ENCODE assay signal across 8 mouse cellular contexts in genomic region chr19:8920073-8920736, GRCm38 (mm10). TPM values are rescaled to one million over a fixed set of nuclear protein-coding genes. Genes with fewer than 3 reads are reported as not detected.
A peak's percentile ranks its signal among the peaks of the same experiment; 100 is the strongest.
DNase-seq lines count a peak whose midpoint lies in the region; ATAC-seq and TF ChIP-seq lines count a peak whose summit lies in the region.

TSS of gene B3gat3 (plus strand) at chr19:8920374.

- no peak for TF ChIP-seq CTCF in G1E (IDR thresholded peaks at IDR 0.05; ENCODE audit: low read depth, low read length)
- TF ChIP-seq CTCF in cerebellum, adult 2 months (IDR thresholded peaks at IDR 0.05; ENCODE audit: borderline replicate concordance, insufficient read depth, low read depth, low read length), result no peak
- TF ChIP-seq CTCF in forebrain, postnatal 0 days (IDR thresholded peaks at IDR 0.05; ENCODE audit: low read depth), result no peak
- TF ChIP-seq CTCF in testis, adult 2 months (IDR thresholded peaks at IDR 0.05; ENCODE audit: control insufficient read depth, insufficient read depth, insufficient replicate concordance, low read depth, low read length), result no peak

- peak within 1 kb of the TSS; percentile 79 for H3K27ac ChIP-seq in cerebellum, adult 2 months (ENCODE audit: insufficient read depth, low read length)
- H3K27ac ChIP-seq in forebrain, postnatal 0 days (ENCODE audit: low read depth, low read length), result peak within 1 kb of the TSS; percentile 86
- H3K27ac ChIP-seq in neural tube, embryonic 14.5 days (ENCODE audit: low read depth, low read length), result peak within 1 kb of the TSS; percentile 82
- H3K27ac ChIP-seq in testis, adult 2 months (ENCODE audit: control insufficient read depth, insufficient read depth, low read depth, low read length), result peak within 1 kb of the TSS; percentile 88

- DNase-seq in G1E (ENCODE audit: low spot score), result peak; percentile 74
- DNase-seq in cerebellum, adult 2 months, result peak; percentile 97
- DNase-seq in forebrain, postnatal 0 days, result peak; percentile 92
- DNase-seq in heart, postnatal 36 days, result peak; percentile 97
- peak; percentile 90 to 96 for DNase-seq in layer of hippocampus, adult 18-20 months (ENCODE audit: low spot score in 2 of 2)
- DNase-seq in lung, adult 18-20 months, result peak; percentile 96 to 98

- H3K9ac ChIP-seq in forebrain, postnatal 0 days, result peak within 1 kb of the TSS; percentile 76
- peak within 1 kb of the TSS; percentile 66 for H3K9ac ChIP-seq in neural tube, embryonic 14.5 days (replicated peaks; ENCODE audit: low read depth, low read length)

- no peaks in the 10 kb centered on the region for H3K27me3 ChIP-seq in G1E (ENCODE audit: insufficient read depth, low read length)
- H3K27me3 ChIP-seq in cerebellum, adult 2 months (ENCODE audit: control insufficient read depth, insufficient read depth, low read length), result no peaks in the 10 kb centered on the region
- H3K27me3 ChIP-seq in forebrain, postnatal 0 days (ENCODE audit: insufficient read depth, low read length), result no peaks in the 10 kb centered on the region
- H3K27me3 ChIP-seq in neural tube, embryonic 14.5 days (ENCODE audit: control insufficient read depth, insufficient read depth, low read length), result no peaks in the 10 kb centered on the region
- no peaks in the 10 kb centered on the region for H3K27me3 ChIP-seq in testis, adult 2 months (ENCODE audit: control insufficient read depth, insufficient read depth, low read length)

- intact Hi-C loops in heart, postnatal 36 days (cut with DNase I), result loop anchor here (2.0 kb wide), 1 partner anchor 21 kb away; the partner anchor contains the start of gene Ganab

- peak within 1 kb of the TSS; percentile 85 for H3K4me3 ChIP-seq in G1E (ENCODE audit: low read depth, low read length)
- peak within 1 kb of the TSS; percentile 73 for H3K4me3 ChIP-seq in cerebellum, adult 2 months (replicated peaks; ENCODE audit: insufficient read depth, low read depth, low read length)
- H3K4me3 ChIP-seq in forebrain, postnatal 0 days (ENCODE audit: low read depth, low read length), result peak within 1 kb of the TSS; percentile 89
- H3K4me3 ChIP-seq in neural tube, embryonic 14.5 days (ENCODE audit: low read depth, low read length), result peak within 1 kb of the TSS; percentile 88
- H3K4me3 ChIP-seq in testis, adult 2 months (ENCODE audit: control insufficient read depth, low read depth, low read length), result peak within 1 kb of the TSS; percentile 88

- H3K36me3 ChIP-seq in G1E (replicated peaks), result peaks cover 53% of the 10 kb centered on the region
- peaks cover 14% of the 10 kb centered on the region for H3K36me3 ChIP-seq in forebrain, postnatal 0 days (ENCODE audit: insufficient read depth)
- peaks cover 12% of the 10 kb centered on the region for H3K36me3 ChIP-seq in neural tube, embryonic 14.5 days (ENCODE audit: control insufficient read depth, insufficient read depth, low read length)
- H3K36me3 ChIP-seq in testis, adult 2 months (ENCODE audit: control insufficient read depth, insufficient read depth, low read length), result peaks cover under 1% of the 10 kb centered on the region; the same call in 1 of the 2 replicates

- no peaks in the 10 kb centered on the region for H3K9me3 ChIP-seq in G1E (replicated peaks)
- H3K9me3 ChIP-seq in forebrain, postnatal 0 days (ENCODE audit: low read length), result no peaks in the 10 kb centered on the region
- no peaks in the 10 kb centered on the region for H3K9me3 ChIP-seq in neural tube, embryonic 14.5 days (ENCODE audit: control insufficient read depth, low read length)

- peak within 1 kb of the TSS; percentile 79 for H3K4me2 ChIP-seq in forebrain, postnatal 0 days (ENCODE audit: low read depth)
- H3K4me2 ChIP-seq in neural tube, embryonic 14.5 days (ENCODE audit: low read depth, low read length), result peak within 1 kb of the TSS; percentile 84

- TF ChIP-seq POLR2A in cerebellum, adult 2 months (IDR thresholded peaks at IDR 0.05; ENCODE audit: borderline replicate concordance, insufficient read depth, low read length), result peak; percentile 98
- TF ChIP-seq POLR2A in testis, adult 2 months (IDR thresholded peaks at IDR 0.05; ENCODE audit: control insufficient read depth, low read depth, low read length), result peak; percentile 98

- peak; percentile 85 for ATAC-seq in G1E (ENCODE audit: extremely low read depth, insufficient number of reproducible peaks, low FRiP score, poor library complexity, severe bottlenecking)
- ATAC-seq in forebrain, postnatal 0 days, result peak; percentile 97
- ATAC-seq in neural tube, embryonic 14.5 days (ENCODE audit: low read depth), result peak; percentile 98

- peaks cover 53% of the 10 kb centered on the region for H3K4me1 ChIP-seq in G1E (ENCODE audit: insufficient read depth, low read depth, low read length)
- H3K4me1 ChIP-seq in cerebellum, adult 2 months (ENCODE audit: control insufficient read depth, insufficient read depth, low read length), result 0 out of 2 replicates have a peak, but pooled peaks cover 3% of the 10 kb centered on the region
- H3K4me1 ChIP-seq in forebrain, postnatal 0 days (ENCODE audit: insufficient read depth), result peaks cover 14% of the 10 kb centered on the region
- peaks cover 15% of the 10 kb centered on the region; the same call in 1 of the 2 replicates for H3K4me1 ChIP-seq in neural tube, embryonic 14.5 days (ENCODE audit: control insufficient read depth, insufficient read depth, low read length)
- H3K4me1 ChIP-seq in testis, adult 2 months (ENCODE audit: control insufficient read depth, insufficient read depth, low read length), result peaks cover 8% of the 10 kb centered on the region

- 2% methylated on average over 50 of the region's 50 CpGs for WGBS in cerebellum, adult 2 months
- 2% methylated on average over 39 of the region's 50 CpGs for WGBS in forebrain, postnatal 0 days
- 3% methylated on average over 44 of the region's 50 CpGs for WGBS in neural tube, embryonic 14.5 days

RNA-seq across cellular contexts. Expression of gene B3gat3, which starts in this region (rescaled TPM):
- total RNA-seq in G1E (2014; fragmentation: Nextera tagmentation) (70.3 and 75.7 TPM in 2 replicates), G1E (2017) (38.8 and 47.0 TPM in 2 replicates)
- polyA plus RNA-seq in G1E (2012), result 156 and 180 TPM in 2 replicates
- polyA plus RNA-seq in cerebellum, adult 2 months (2012; rRNA removed), result 224 and 238 TPM in 2 replicates
- total RNA-seq in forebrain, postnatal 0 days (2014; rRNA removed), result 99.6 and 120 TPM in 2 replicates
- 89.3 and 94.0 TPM in 2 replicates for polyA plus RNA-seq in forebrain, postnatal 0 days (2015; fragmentation: Nextera tagmentation; extraction: Ambion mirVana)
- total RNA-seq in heart, postnatal 36 days (2021), result 10 to 100 TPM; 34.5 to 37.6 TPM
- total RNA-seq in layer of hippocampus, adult 18-20 months (2021), result 100 to 1,000 TPM; 166 to 169 TPM
- 66.3 and 67.2 TPM in 2 replicates for polyA plus RNA-seq in neural tube, embryonic 14.5 days (2014; fragmentation: Nextera tagmentation; extraction: Ambion mirVana)
- 19.5 and 20.4 TPM in 2 replicates for polyA plus RNA-seq in testis, adult 2 months (2012; rRNA removed)

Comparison
In these comparisons a context has a peak if more than half of its experiments do, and no peak if none do; other contexts are left out.
1. Peak in every context shown above with its lines: DNase-seq, ATAC-seq, H3K4me3 ChIP-seq and H3K27ac ChIP-seq.